Mouse (Mus musculus): ENCODE measurements around the gene Msn. TPM values are rescaled to one million over a fixed set of nuclear protein-coding genes. Genes with fewer than 3 reads are reported as not detected.

The Msn gene
- polyA plus RNA-seq, 2 experiments, result 87.6 to 104 TPM

GRCm38 (mm10) chrX:96097491-96097970 lies 1.7 kb downstream of the Msn start:
- no peak overlapping the region for H3K9ac ChIP-seq (ENCODE audit: low read depth, low read length, severe bottlenecking)
- 50% methylated on average over 5 of the region's 5 CpGs for WGBS
- H3K36me3 ChIP-seq (ENCODE audit: control insufficient read depth, insufficient read depth, low read length), result no peaks in the 10 kb centered on the region
- H3K4me1 ChIP-seq (ENCODE audit: control insufficient read depth, insufficient read depth, low read length), result no peaks in the 10 kb centered on the region
- H3K4me3 ChIP-seq (replicated peaks; ENCODE audit: low read length), result peak overlapping the region; percentile 49
- H3K27ac ChIP-seq (replicated peaks; ENCODE audit: low read depth, low read length), result no peak overlapping the region
- no peak for TF ChIP-seq POLR2A (IDR thresholded peaks at IDR 0.05; ENCODE audit: borderline replicate concordance, extremely low read depth, insufficient read depth, insufficient read length)
- no peaks in the 10 kb centered on the region for H3K9me3 ChIP-seq (ENCODE audit: control insufficient read depth, low read length)
- ATAC-seq (ENCODE audit: low FRiP score, low read depth) (no peak), DNase-seq (ENCODE audit: low spot score) (no peak)
- H3K27me3 ChIP-seq (ENCODE audit: control insufficient read depth, insufficient read depth, low read length), result no peaks in the 10 kb centered on the region
- peak overlapping the region; percentile 53 for H3K4me2 ChIP-seq (replicated peaks; ENCODE audit: low read depth, low read length, severe bottlenecking)

- 69% methylated on average over 2 of the region's 2 CpGs for WGBS
- H3K4me2 ChIP-seq (replicated peaks; ENCODE audit: low read depth, low read length, severe bottlenecking), result no peak overlapping the region
- no peak overlapping the region for H3K4me3 ChIP-seq (replicated peaks; ENCODE audit: low read length)
- H3K36me3 ChIP-seq (ENCODE audit: control insufficient read depth, insufficient read depth, low read length), result no peaks in the 10 kb centered on the region
- H3K4me1 ChIP-seq (ENCODE audit: control insufficient read depth, insufficient read depth, low read length), result no peaks in the 10 kb centered on the region
- TF ChIP-seq POLR2A (IDR thresholded peaks at IDR 0.05; ENCODE audit: borderline replicate concordance, extremely low read depth, insufficient read depth, insufficient read length), result no peak
- no peaks in the 10 kb centered on the region for H3K9me3 ChIP-seq (ENCODE audit: control insufficient read depth, low read length)
- no peak overlapping the region for H3K27ac ChIP-seq (replicated peaks; ENCODE audit: low read depth, low read length)
- no peak for ATAC-seq (ENCODE audit: low FRiP score, low read depth)
- no peaks in the 10 kb centered on the region for H3K27me3 ChIP-seq (ENCODE audit: control insufficient read depth, insufficient read depth, low read length)
- DNase-seq (ENCODE audit: low spot score), result no peak
- no peak overlapping the region for H3K9ac ChIP-seq (ENCODE audit: low read depth, low read length, severe bottlenecking)
Observed at GRCm38 (mm10) chrX:96099003-96099402, 3.2 kb downstream of the Msn start.

GRCm38 (mm10) chrX:96107427-96108291 lies 11.8 kb downstream of the Msn start:
- TF ChIP-seq POLR2A (IDR thresholded peaks at IDR 0.05; ENCODE audit: borderline replicate concordance, extremely low read depth, insufficient read depth, insufficient read length), result no peak
- ATAC-seq (ENCODE audit: low FRiP score, low read depth), result peak; percentile 88
- Histone ChIP-seq H3K4me2 (replicated peaks; ENCODE audit: low read depth, low read length, severe bottlenecking) (no peak overlapping the region), H3K9ac (ENCODE audit: low read depth, low read length, severe bottlenecking) (no peak overlapping the region), H3K9me3 (ENCODE audit: control insufficient read depth, low read length) (no peaks in the 10 kb centered on the region), H3K27ac (replicated peaks; ENCODE audit: low read depth, low read length) (0 out of 2 replicates have a peak overlapping the region, but pooled peaks have one; percentile 33), H3K4me1 (ENCODE audit: control insufficient read depth, insufficient read depth, low read length) (0 out of 2 replicates have a peak, but pooled peaks cover 3% of the 10 kb centered on the region), H3K27me3 (ENCODE audit: control insufficient read depth, insufficient read depth, low read length) (no peaks in the 10 kb centered on the region; the same call in 1 of the 2 replicates), H3K4me3 (replicated peaks; ENCODE audit: low read length) (no peak overlapping the region), H3K36me3 (ENCODE audit: control insufficient read depth, insufficient read depth, low read length) (no peaks in the 10 kb centered on the region)
- peak; percentile 76 for DNase-seq (ENCODE audit: low spot score)
- WGBS, result 33% methylated on average over 3 of the region's 3 CpGs

GRCm38 (mm10) chrX:96113106-96113634 lies 17.3 kb downstream of the Msn start:
- no peak for TF ChIP-seq POLR2A (IDR thresholded peaks at IDR 0.05; ENCODE audit: borderline replicate concordance, extremely low read depth, insufficient read depth, insufficient read length)
- no peak for ATAC-seq (ENCODE audit: low FRiP score, low read depth)

GRCm38 (mm10) chrX:96115501-96115900 lies 19.7 kb downstream of the Msn start:
- no peaks in the 10 kb centered on the region for H3K9me3 ChIP-seq (ENCODE audit: control insufficient read depth, low read length)
- no peaks in the 10 kb centered on the region; the same call in 1 of the 2 replicates for H3K27me3 ChIP-seq (ENCODE audit: control insufficient read depth, insufficient read depth, low read length)
- H3K4me1 ChIP-seq (ENCODE audit: control insufficient read depth, insufficient read depth, low read length), result no peaks in the 10 kb centered on the region
- ATAC-seq (ENCODE audit: low FRiP score, low read depth) (no peak), DNase-seq (ENCODE audit: low spot score) (no peak)
- H3K36me3 ChIP-seq (ENCODE audit: control insufficient read depth, insufficient read depth, low read length), result no peaks in the 10 kb centered on the region
- TF ChIP-seq POLR2A (IDR thresholded peaks at IDR 0.05; ENCODE audit: borderline replicate concordance, extremely low read depth, insufficient read depth, insufficient read length), result no peak
- H3K9ac ChIP-seq (ENCODE audit: low read depth, low read length, severe bottlenecking), result no peak overlapping the region
- H3K4me3 ChIP-seq (replicated peaks; ENCODE audit: low read length), result no peak overlapping the region
- H3K27ac ChIP-seq (replicated peaks; ENCODE audit: low read depth, low read length), result no peak overlapping the region
- no peak overlapping the region for H3K4me2 ChIP-seq (replicated peaks; ENCODE audit: low read depth, low read length, severe bottlenecking)

More at GRCm38 (mm10) chrX:96113106-96113634, 17.3 kb downstream of the Msn start:
- DNase-seq (ENCODE audit: low spot score), result no peak
- no peak overlapping the region for H3K9ac ChIP-seq (ENCODE audit: low read depth, low read length, severe bottlenecking)
- H3K27ac ChIP-seq (replicated peaks; ENCODE audit: low read depth, low read length), result no peak overlapping the region
- H3K36me3 ChIP-seq (ENCODE audit: control insufficient read depth, insufficient read depth, low read length), result no peaks in the 10 kb centered on the region
- no peaks in the 10 kb centered on the region for H3K4me1 ChIP-seq (ENCODE audit: control insufficient read depth, insufficient read depth, low read length)
- H3K4me3 ChIP-seq (replicated peaks; ENCODE audit: low read length), result no peak overlapping the region
- H3K27me3 ChIP-seq (ENCODE audit: control insufficient read depth, insufficient read depth, low read length), result no peaks in the 10 kb centered on the region; the same call in 1 of the 2 replicates
- H3K4me2 ChIP-seq (replicated peaks; ENCODE audit: low read depth, low read length, severe bottlenecking), result no peak overlapping the region
- no peaks in the 10 kb centered on the region for H3K9me3 ChIP-seq (ENCODE audit: control insufficient read depth, low read length)
